Mouse (Mus musculus): ENCODE measurements around the gene Cebpzos.

The Cebpzos gene

GRCm38 (mm10) chr17:78916369-78916813, at the start of gene Cebpzos:
Gene Cebpzos, plus strand, starts transcription at chr17:78916500.
- DNase-seq (ENCODE audit: low spot score), result peak; percentile 82

- no peak for DNase-seq (ENCODE audit: low spot score)
These were observed 42.4 kb upstream of the Cebpzos start for GRCm38 (mm10) chr17:78873886-78874285.

GRCm38 (mm10) chr17:78881878-78882304, 34.4 kb upstream of the Cebpzos start:
- DNase-seq (ENCODE audit: low spot score), result no peak

- peak; percentile 89 for DNase-seq (ENCODE audit: low spot score)
These were observed 33.7 kb upstream of the Cebpzos start, which contains the start of gene Eif2ak2 for GRCm38 (mm10) chr17:78882401-78883112. Gene Eif2ak2, minus strand, starts transcription at chr17:78882573.

GRCm38 (mm10) chr17:78883291-78883690, 33.0 kb upstream of the Cebpzos start:
- no peak for DNase-seq (ENCODE audit: low spot score)

GRCm38 (mm10) chr17:78885286-78886065, 30.8 kb upstream of the Cebpzos start:
- DNase-seq (ENCODE audit: low spot score), result no peak

- peak; percentile 24 for DNase-seq (ENCODE audit: low spot score)
These were observed 27.7 kb upstream of the Cebpzos start for GRCm38 (mm10) chr17:78888554-78888953.

GRCm38 (mm10) chr17:78889184-78889583, 27.1 kb upstream of the Cebpzos start:
- DNase-seq (ENCODE audit: low spot score), result no peak

- DNase-seq (ENCODE audit: low spot score), result no peak
These were observed 25.3 kb upstream of the Cebpzos start for GRCm38 (mm10) chr17:78891020-78891419.

- no peak for DNase-seq (ENCODE audit: low spot score)
These were observed 21.3 kb upstream of the Cebpzos start for GRCm38 (mm10) chr17:78894991-78895390.

GRCm38 (mm10) chr17:78895394-78895793, 20.9 kb upstream of the Cebpzos start:
- DNase-seq (ENCODE audit: low spot score), result peak; percentile 41

- DNase-seq (ENCODE audit: low spot score), result no peak
These were observed 13.1 kb upstream of the Cebpzos start for GRCm38 (mm10) chr17:78903158-78903557.

GRCm38 (mm10) chr17:78906892-78907291, 9.4 kb upstream of the Cebpzos start, which contains the start of gene Sult6b1:
Gene Sult6b1, minus strand, starts transcription at chr17:78906992.
- DNase-seq (ENCODE audit: low spot score), result no peak

- no peak for DNase-seq (ENCODE audit: low spot score)
These were observed 6.9 kb upstream of the Cebpzos start for GRCm38 (mm10) chr17:78909374-78909773.

- no peak for DNase-seq (ENCODE audit: low spot score)
These were observed 3.4 kb upstream of the Cebpzos start for GRCm38 (mm10) chr17:78912861-78913281.

GRCm38 (mm10) chr17:78913921-78914320, 2.4 kb upstream of the Cebpzos start:
- DNase-seq (ENCODE audit: low spot score), result no peak

GRCm38 (mm10) chr17:78915772-78916171, 528 bp upstream of the Cebpzos start:
- DNase-seq (ENCODE audit: low spot score), result no peak

GRCm38 (mm10) chr17:78916899-78917298, 599 bp downstream of the Cebpzos start:
- DNase-seq (ENCODE audit: low spot score), result no peak

GRCm38 (mm10) chr17:78917696-78918095, 1.4 kb downstream of the Cebpzos start:
- no peak for DNase-seq (ENCODE audit: low spot score)

GRCm38 (mm10) chr17:78935857-78936256, 19.6 kb downstream of the Cebpzos start:
- DNase-seq (ENCODE audit: low spot score), result no peak

- peak; percentile 94 for DNase-seq (ENCODE audit: low spot score)
These were observed 20.3 kb downstream of the Cebpzos start, which contains the start of the genes Cebpz and Ndufaf7 for GRCm38 (mm10) chr17:78936466-78937228. Gene Cebpz, minus strand, starts transcription at chr17:78937066. Gene Ndufaf7, plus strand, starts transcription at chr17:78937136.

Measured in ovary, postnatal 36 days (tissue).